Mouse (Mus musculus) WW6 (cell line): ENCODE measurements around the gene Cdk5.

Experiments used
- DNase-seq: peaks from one replicate; pipeline ENCODE4 v3.0.0-alpha.2; 2013; ENCODE audit warnings: low read depth, low spot score

Gene Cdk5

DNA sequence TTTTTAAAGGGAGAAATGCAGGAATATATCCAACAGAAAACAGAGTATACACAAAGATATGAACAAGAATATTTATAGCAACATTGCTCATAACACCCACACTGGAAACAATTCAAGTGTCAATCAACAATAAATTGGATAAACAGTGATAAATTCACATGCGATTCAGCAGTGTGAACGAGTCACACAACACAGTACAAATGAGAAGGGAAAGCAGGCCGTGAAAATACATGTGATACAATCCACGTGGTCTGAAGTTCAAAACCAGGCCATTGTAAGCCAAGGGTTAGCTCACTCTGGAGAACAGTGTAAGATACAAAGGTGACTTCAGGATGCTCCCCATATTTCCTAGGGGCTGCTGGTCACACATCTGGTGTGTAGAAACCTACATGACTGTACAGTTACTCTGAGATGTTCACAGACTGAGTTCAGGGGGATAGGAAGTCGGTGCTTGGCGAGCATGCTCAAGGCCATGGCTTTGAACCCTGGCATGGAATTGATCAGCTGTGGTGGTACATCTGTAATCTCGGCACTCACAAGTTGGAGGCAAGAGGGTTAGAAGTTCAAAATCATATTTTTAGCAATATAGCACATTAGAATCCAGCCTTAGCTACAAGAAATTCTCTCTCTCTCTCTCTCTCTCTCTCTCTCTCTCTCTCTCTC, 48.5 kb downstream of the Cdk5 start:
- no peak for DNase-seq

DNA sequence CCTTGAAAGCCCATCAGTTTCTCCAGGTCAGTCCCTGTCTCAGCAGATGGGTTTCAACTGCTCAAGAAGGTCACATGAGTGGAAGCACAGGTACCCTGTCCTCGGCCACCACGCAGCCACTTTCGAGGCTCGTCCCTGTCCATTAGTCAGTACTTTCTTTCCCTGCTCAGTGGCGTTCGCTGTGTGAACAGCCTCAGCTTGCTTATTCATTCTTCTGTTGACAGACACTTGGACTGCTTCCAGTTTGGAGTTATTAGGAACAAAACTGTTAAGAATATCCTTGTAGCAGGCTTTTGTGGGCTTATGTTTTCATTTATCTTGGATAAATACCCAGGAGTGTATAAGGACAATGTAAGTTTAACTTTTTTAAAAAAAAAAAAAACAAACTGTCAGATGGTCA, 49.1 kb downstream of the Cdk5 start:
- DNase-seq, result no peak

DNA sequence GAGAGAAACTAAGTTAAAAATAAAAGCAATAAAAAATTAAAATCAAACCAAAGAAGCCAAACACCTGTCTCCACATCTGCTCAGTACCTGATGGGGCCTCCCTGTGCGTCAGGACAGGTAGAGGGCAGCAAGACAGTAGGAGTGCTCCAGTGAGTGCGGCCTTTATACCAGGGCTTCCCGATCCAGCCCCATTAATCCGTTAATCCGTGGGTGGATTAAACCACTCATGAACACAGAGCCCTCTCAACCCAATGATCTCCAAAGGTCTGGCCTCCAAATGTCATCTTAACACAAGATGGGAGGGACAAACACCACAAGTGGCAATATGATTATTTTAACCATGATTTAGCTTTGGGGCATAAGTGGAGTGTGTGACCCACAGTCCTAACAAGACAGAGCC, 49.5 kb downstream of the Cdk5 start:
- DNase-seq, result no peak

DNA sequence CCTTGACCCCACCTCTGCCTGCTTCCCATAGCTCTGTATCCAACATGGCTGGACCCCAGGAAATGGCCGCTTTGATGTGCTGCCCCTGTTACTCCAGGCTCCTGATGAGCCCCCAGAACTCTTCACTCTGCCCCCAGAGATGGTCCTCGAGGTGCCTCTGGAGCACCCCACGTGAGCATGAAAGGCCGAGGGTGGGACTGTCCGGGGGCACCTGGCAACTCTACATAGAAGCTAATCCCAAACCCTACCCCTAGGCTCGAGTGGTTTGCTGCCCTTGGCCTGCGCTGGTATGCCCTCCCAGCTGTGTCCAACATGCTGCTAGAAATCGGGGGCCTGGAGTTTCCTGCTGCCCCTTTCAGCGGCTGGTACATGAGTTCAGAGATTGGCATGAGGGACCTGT, 53.6 kb downstream of the Cdk5 start:
- DNase-seq, result no peak
